Comparison of ENCODE assay signal across 32 mouse cellular contexts in the genomic region with DNA sequence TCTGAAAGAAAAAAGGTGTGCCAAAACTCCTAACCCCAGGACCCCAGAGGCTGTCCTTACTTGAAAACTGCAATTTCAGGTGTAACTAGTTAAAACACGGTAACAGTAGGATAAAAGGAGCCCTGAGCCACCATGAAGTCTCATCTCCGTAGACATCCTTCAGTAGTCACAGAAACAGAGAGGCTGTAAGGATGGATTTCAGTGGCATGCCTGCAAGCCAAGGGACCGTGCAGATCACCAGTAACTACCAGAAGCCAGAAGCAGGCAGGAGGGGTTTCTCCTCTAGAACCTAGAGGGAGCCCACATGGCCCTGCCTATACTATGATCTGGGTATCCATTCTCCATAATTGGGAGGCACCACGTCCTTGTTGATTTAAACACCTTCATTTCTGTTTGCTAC.
"Had no signal": no experiment of that assay in that cellular context is flagged by ENCODE, and none has a peak within 500 bp of the region (broad histone marks: within the 10 kb centered on the region; RNA-seq: fewer than 3 reads in every experiment).

No protein-coding gene starts in this region.

- H3K4me1 ChIP-seq: heart, embryonic 10.5 days; heart, embryonic 13.5 days; heart, embryonic 15.5 days; hindbrain, embryonic 10.5 days; hindbrain, embryonic 15.5 days; intestine, embryonic 15.5 days had no signal

- H3K9ac ChIP-seq: heart, embryonic 12.5 days; heart, embryonic 13.5 days; heart, embryonic 15.5 days; hindbrain, embryonic 12.5 days; hindbrain, embryonic 13.5 days; hindbrain, embryonic 14.5 days; hindbrain, embryonic 15.5 days; intestine, embryonic 15.5 days had no signal

- H3K4me3 ChIP-seq: heart, adult 2 months; heart, embryonic 10.5 days; heart, embryonic 12.5 days; heart, embryonic 13.5 days; heart, embryonic 15.5 days; hindbrain, embryonic 10.5 days; hindbrain, embryonic 12.5 days; hindbrain, embryonic 13.5 days; hindbrain, embryonic 15.5 days; intestine, embryonic 15.5 days; layer of hippocampus, adult 2 months; left cerebral cortex, adult 2 months had no signal

- H3K27ac ChIP-seq: heart, adult 2 months; heart, embryonic 10.5 days; heart, embryonic 13.5 days; heart, embryonic 15.5 days; hindbrain, embryonic 10.5 days; hindbrain, embryonic 12.5 days; hindbrain, embryonic 13.5 days; hindbrain, embryonic 14.5 days; hindbrain, embryonic 15.5 days; hindbrain, postnatal 0 days; intestine, embryonic 15.5 days; layer of hippocampus, adult 2 months; left cerebral cortex, adult 2 months had no signal

- H3K36me3 ChIP-seq: heart, embryonic 10.5 days; heart, embryonic 12.5 days; heart, embryonic 13.5 days; heart, embryonic 15.5 days; hindbrain, embryonic 12.5 days; hindbrain, embryonic 15.5 days; intestine, embryonic 15.5 days had no signal

- DNase-seq: heart, adult 18-20 months; heart, adult 2 months; heart, postnatal 10 days; heart, postnatal 14 days; heart, postnatal 36 days; heart, postnatal 4 days; kidney, adult 2 months; kidney, adult 8-10 months; kidney, adult 9 months; kidney, postnatal 10 days; kidney, postnatal 14 days; kidney, postnatal 4 days; layer of hippocampus, adult 9-11 months; layer of hippocampus, postnatal 36 days had no signal

- H3K27me3 ChIP-seq: heart, embryonic 12.5 days; heart, embryonic 13.5 days; heart, embryonic 15.5 days; hindbrain, embryonic 12.5 days; hindbrain, embryonic 13.5 days; hindbrain, embryonic 15.5 days; intestine, embryonic 15.5 days had no signal

- H3K9me3 ChIP-seq: heart, embryonic 10.5 days; heart, embryonic 12.5 days; heart, embryonic 13.5 days; heart, embryonic 15.5 days; hindbrain, embryonic 10.5 days; hindbrain, embryonic 12.5 days; hindbrain, embryonic 13.5 days; hindbrain, embryonic 15.5 days; intestine, embryonic 15.5 days had no signal

- ATAC-seq: hindbrain, embryonic 16.5 days; hindbrain, postnatal 0 days; inflammation-experienced regulatory T-cells, adult 6 months; intestine, embryonic 15.5 days; intestine, embryonic 16.5 days; intestine, postnatal 0 days had no signal

- H3K4me2 ChIP-seq: heart, embryonic 11.5 days; heart, embryonic 12.5 days; heart, embryonic 13.5 days; heart, embryonic 15.5 days; hindbrain, embryonic 12.5 days; hindbrain, embryonic 13.5 days; hindbrain, embryonic 14.5 days; hindbrain, embryonic 15.5 days; intestine, embryonic 15.5 days had no signal
